Mouse (Mus musculus) skeletal muscle tissue, adult 2 months (tissue): Measurements from ENCODE around the gene Rnf41.

Source experiments
- DNase-seq: peaks from one replicate; pipeline ENCODE4 v3.0.0-alpha.2; 2012; ENCODE audit warnings: low read depth, low spot score

Rnf41 gene

GRCm38 (mm10) chr10:128411211-128412054, at the start of gene Rnf41, which contains the start of gene Nabp2:
Rnf41 (plus strand) TSS chr10:128411657.
Nabp2 (minus strand) TSS chr10:128411492.
- DNase-seq = peak; percentile 95

GRCm38 (mm10) chr10:128361836-128362235, 49.6 kb upstream of the Rnf41 start:
- no peak for DNase-seq

GRCm38 (mm10) chr10:128362568-128362967, 48.9 kb upstream of the Rnf41 start:
- no peak for DNase-seq

- DNase-seq = peak; percentile 92
Observed at GRCm38 (mm10) chr10:128367899-128368401, 43.5 kb upstream of the Rnf41 start.

- DNase-seq = peak; percentile 97
Observed at GRCm38 (mm10) chr10:128368402-128369217, 42.8 kb upstream of the Rnf41 start, which contains the start of gene Coq10a. Coq10a (minus strand) TSS chr10:128368997.

GRCm38 (mm10) chr10:128369218-128369543, 42.3 kb upstream of the Rnf41 start:
- no peak for DNase-seq

- no peak for DNase-seq
Observed at GRCm38 (mm10) chr10:128369599-128369998, 41.9 kb upstream of the Rnf41 start.

- DNase-seq = no peak
Observed at GRCm38 (mm10) chr10:128370021-128370420, 41.4 kb upstream of the Rnf41 start.

- DNase-seq = peak; percentile 51
Observed at GRCm38 (mm10) chr10:128370601-128371000, 40.9 kb upstream of the Rnf41 start.

- no peak for DNase-seq
Observed at GRCm38 (mm10) chr10:128372142-128372541, 39.3 kb upstream of the Rnf41 start.

GRCm38 (mm10) chr10:128372989-128373748, 38.3 kb upstream of the Rnf41 start:
- peak; percentile 92 for DNase-seq

GRCm38 (mm10) chr10:128374393-128374792, 37.1 kb upstream of the Rnf41 start:
- no peak for DNase-seq

GRCm38 (mm10) chr10:128376099-128376454, 35.4 kb upstream of the Rnf41 start:
- no peak for DNase-seq

GRCm38 (mm10) chr10:128376455-128377211, 34.8 kb upstream of the Rnf41 start, which contains the start of gene Ankrd52:
Ankrd52 (plus strand) TSS chr10:128377115.
- peak; percentile 74 for DNase-seq

GRCm38 (mm10) chr10:128377222-128377939, 34.1 kb upstream of the Rnf41 start:
- no peak for DNase-seq

- DNase-seq = no peak
Observed at GRCm38 (mm10) chr10:128377940-128378448, 33.5 kb upstream of the Rnf41 start.

- peak; percentile 61 for DNase-seq
Observed at GRCm38 (mm10) chr10:128378462-128378861, 33.0 kb upstream of the Rnf41 start.

- peak; percentile 62 for DNase-seq
Observed at GRCm38 (mm10) chr10:128379260-128379659, 32.2 kb upstream of the Rnf41 start.

GRCm38 (mm10) chr10:128380565-128380964, 30.9 kb upstream of the Rnf41 start:
- no peak for DNase-seq

- no peak for DNase-seq
Observed at GRCm38 (mm10) chr10:128382482-128382881, 29.0 kb upstream of the Rnf41 start.
